Mouse (Mus musculus) thymus, postnatal 14 days (tissue): ENCODE measurements around the gene Slirp.
A peak's percentile ranks its signal among the peaks of the same experiment; 100 is the strongest.

ENCODE experiments used
- DNase-seq: peaks from one replicate; pipeline ENCODE4 v3.0.0; 2021

Slirp gene

DNA sequence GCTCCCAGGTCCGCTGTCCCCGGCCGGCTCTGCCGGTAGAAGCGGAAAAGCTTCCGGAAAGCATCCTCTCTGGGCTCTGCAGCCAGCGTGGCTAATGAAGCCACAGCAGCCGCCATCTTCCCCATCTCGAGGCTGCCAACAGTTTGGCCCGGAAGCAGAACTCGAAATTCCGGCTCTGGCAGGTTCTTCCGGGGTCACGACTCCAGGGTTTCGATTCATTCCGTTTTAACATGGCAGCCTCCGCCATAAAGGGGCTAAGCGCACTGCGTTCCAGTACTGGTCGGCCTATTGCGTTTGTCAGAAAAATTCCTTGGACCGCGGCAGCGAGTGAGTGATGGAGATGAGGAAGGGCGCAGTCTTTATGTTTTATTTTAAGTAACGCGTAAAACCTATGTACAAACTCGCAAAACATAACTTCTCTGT, at the start of gene Slirp, which contains the start of gene Alkbh1:
TSS of gene Slirp (plus strand) at position 197 of the 423 bp plus-strand sequence.
TSS of gene Alkbh1 (minus strand) at position 318 of the 423 bp plus-strand sequence.
- DNase-seq = peak; percentile 87

DNA sequence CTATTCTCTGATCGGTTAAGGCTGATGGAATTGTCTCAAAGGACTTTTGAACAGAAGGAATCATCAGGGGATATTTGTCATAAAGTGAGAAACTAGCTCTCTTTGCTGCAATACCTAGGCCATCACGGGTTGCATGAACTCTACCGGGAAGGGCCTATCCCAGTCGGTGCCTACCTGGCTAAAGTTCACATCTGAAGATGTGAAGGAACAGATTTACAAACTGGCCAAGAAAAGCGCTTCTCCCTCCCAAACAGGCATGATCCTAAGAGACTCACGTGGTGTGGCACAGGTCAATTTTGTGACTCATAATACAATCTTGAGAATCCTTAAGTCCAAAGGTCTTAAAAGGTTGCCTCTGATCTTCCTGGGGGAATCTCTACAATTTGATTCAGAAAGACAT, 49.4 kb upstream of the Slirp start:
- DNase-seq = no peak

GRCm38 (mm10) chr12:87397126-87397525, 46.6 kb upstream of the Slirp start:
- no peak for DNase-seq

DNA sequence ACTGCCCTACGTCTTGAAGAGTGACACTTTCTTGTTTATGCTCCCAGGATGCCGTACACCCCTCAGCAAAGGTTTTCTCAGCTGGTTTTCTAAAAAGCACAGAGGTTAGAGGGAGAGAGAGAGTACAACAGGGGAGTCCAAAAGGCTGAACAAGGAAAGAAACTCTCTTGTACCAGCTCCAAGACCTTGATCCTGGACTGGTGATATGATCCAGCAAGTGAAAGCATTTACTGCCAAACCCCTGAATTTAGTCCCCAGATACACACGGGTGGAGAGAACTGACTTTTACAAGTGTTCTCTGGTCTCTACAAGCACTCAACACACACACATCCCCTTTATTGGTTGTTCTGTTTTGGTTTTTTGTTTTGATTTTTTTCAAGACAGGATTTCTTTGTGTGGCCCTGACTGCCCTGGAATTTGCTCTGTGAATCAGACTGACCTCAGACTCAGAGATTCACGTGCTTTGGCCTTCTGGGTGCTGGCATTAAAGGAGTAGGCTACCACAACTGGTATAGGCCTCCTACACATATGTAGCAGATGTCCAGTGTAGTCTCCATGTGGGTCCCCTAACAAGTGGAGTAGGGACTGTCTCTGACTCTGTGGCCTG, 45.8 kb upstream of the Slirp start:
- no peak for DNase-seq

DNA sequence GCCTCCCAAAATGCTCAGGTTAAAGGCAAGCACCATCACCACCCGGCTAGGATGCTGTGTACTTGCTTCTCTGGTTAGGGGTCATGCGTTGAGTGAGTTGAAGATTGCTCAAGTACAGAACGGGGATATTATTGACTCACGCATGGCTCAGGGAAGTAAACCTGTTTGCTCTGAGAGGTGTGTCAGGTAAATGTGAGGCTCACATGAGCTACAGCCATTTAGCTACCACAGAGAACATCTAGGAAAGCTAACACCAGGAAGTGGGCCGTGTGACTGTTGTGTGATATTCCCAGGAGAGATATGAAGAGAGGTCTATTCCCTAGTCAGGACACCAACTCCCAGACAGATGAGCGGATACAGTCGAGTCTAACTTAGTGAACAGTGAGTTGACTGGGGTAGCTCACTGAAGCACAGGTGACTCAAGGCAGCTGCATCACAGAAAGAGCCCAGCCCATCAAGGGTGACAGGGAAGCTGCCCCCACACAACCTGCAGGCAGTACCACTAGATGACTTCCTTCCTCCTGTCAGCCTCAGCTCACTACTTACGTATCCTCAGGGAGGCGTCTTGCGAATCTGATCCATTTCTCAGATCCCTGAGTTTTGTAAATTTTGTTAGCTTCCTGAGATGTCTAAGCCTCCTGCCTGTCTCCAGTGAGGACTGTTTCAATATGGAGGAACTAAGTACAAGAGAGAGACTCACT, 44.4 kb upstream of the Slirp start:
- DNase-seq = no peak

DNA sequence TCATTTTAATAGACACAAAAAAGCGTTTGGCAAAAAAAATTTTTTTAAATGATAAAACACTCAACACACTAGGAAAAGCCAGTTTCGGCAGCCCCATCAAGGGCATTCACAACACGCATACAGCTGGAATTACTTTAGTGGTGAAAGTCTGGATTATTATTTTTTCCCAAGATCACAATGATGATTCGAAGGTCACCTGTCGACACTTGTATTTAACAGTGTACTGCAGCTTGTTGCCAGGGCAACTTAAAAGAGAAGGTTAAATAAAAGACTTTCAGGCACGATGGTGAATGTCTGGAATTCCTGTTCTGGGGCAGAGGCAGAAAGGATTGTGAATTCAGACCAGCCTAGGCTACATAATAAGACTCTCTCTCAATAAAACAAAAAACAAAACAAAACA, 41.8 kb upstream of the Slirp start:
- no peak for DNase-seq

- no peak for DNase-seq
These were observed 38.5 kb upstream of the Slirp start for GRCm38 (mm10) chr12:87405165-87405564.

- DNase-seq = no peak
These were observed 38.0 kb upstream of the Slirp start for GRCm38 (mm10) chr12:87405721-87406120.

DNA sequence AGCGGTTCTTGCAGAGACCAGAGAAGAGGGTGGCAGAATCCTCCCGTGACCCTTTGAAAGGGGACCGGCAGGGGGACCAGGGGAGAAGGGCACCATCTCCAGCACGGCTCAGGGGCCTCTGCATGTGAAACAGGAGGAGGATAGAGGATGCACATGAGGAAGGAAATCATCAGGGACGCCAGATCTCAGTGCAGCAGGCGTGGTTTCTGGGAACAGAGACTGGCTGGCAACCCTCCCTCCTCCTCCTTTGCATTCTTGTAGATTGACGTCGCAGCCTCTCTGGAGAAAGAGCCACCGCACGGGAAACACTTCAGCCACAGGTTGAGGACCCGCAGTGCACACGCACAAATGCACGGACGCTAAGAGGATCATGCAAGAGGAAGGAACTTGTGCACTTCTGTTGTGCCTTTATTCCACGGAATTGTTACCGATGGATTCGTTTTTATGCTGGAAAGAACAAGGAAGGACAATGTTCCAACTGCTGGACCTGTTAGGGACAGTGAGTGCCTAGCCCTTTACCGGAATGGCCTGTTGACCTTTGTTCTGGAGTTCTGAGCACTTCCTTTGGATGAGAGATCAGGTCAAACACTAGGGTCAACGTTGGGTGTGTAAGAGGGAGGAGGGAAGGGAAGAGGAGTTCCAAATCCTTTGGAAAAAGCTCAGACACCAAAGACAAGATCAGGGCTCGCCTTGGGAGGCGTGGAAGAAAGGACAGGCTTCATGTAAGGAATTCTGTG, 35.7 kb upstream of the Slirp start:
- no peak for DNase-seq

DNA sequence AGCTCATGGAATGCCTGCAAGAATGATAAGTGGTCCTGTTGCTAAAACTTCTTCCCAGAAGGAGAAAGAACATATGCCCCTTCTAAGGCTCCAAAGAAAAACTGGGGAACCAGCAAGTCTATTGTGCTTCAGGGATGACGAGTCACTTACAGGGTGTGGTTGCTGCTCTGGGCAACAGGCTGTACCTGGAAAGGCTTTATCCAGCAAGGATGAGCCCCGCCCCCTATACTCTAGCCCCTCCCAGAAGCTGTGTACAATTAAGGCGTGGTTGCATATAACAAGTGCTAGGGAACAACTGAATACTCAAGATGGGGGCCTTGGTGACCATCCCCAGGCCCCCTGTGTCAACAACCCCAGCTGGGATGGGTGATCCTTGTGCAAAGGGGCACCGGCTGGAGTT, 34.6 kb upstream of the Slirp start:
- no peak for DNase-seq

DNA sequence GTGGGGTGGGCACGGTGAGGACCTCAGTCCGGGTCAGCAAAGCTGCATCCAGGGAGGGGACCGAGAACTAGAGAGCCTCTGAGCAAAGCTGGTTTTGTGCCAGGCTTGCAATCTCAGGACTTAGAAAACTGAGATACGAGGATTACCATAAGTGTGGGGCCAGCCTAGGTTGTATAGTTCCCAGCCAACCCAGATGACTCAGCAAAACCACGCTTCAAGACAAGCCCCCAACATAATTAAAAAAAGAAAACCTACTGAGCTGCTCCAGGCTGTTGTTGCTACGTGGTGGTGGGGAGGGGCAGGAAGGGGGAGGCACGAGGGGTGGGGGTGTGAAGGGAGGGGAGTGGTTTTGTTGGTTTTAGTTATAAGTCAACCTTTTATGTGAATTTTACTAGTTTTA, 32.7 kb upstream of the Slirp start:
- DNase-seq = no peak

GRCm38 (mm10) chr12:87413179-87413790, 30.4 kb upstream of the Slirp start:
- DNase-seq = peak; percentile 65

GRCm38 (mm10) chr12:87415358-87415757, 28.3 kb upstream of the Slirp start:
- no peak for DNase-seq

DNA sequence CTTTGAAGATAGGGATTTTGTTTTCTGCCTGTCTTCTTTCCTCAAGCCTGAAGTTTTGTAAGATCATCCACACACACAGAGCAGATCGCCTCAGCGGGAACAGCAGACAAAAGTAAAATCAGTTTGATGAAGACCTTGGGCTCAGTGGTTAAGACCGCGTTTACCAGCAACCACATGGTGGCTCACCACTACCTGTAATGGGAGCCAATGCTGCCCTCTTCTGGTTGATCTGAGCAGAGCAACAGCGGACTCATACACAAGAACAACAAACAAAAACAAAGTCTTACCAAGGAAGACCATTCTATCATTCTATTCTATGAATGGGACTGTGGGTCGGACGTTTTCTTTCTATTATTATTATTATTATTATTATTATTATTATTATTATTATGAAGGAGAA, 27.0 kb upstream of the Slirp start:
- peak; percentile 72 for DNase-seq

DNA sequence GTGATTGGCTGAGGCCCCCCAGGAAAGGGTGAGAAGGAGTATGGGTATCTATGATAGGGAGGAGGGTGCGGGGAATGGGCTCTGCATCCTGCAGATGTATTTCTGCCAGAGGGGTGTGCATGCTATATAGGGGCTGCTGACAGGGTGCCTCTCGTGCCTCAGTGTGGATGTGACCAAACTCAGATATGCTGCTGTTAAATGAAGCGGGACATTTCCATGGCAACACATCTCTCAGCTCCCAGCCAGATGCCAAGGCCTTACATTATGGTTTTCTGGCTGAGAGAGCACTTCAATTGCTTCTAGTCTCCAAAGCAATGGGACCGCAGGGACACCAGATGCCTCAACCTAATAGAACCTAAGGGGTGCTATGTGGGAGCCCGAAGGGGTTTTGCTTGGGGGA, 24.8 kb upstream of the Slirp start:
- DNase-seq = no peak

DNA sequence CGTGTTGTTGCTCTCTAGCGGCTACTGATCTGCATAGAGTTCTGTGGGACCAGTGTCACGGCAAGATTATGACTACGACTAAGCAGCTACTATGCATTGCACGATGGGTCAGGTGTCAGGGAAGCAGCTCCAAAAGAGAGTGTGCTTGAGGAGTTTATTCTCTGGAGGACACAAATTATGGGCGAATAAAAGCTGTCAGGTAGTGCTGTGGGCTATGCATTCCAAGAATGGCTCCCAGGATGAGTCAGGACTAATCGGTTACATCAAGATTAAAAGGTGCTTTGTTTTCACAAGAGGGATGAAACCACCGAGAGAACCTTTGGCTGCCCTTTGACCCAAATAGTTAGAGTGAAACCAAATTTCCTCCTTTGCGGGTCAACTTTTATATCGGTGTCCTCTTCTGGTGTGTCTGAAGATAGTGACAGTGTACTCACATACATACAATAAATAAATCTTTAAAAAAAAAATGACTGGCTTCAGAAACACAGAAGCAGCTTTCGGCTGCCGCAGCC, 23.7 kb upstream of the Slirp start:
- no peak for DNase-seq

- DNase-seq = no peak
These were observed 21.8 kb upstream of the Slirp start for GRCm38 (mm10) chr12:87421708-87422507.

- no peak for DNase-seq
These were observed 20.0 kb upstream of the Slirp start for GRCm38 (mm10) chr12:87423700-87424099.

DNA sequence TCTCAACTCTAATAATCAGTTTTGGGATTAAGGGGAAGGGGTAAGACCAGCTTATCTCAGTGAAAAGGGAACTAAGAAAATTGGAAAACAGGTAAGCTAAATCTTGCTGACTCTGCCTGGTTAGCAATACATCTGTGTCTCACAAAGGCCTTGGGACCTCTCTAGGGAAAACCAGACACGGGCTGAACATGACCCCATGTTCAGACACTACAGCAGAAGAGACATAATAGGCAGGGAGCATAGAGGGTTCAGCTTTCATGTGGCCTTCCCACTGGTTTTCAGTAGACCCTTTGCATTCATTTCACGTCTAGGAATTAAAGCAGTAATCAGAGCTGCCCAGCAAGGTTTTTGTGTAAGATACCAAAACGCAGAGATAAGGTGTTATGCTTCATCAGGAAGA, 19.2 kb upstream of the Slirp start:
- no peak for DNase-seq

GRCm38 (mm10) chr12:87426354-87427031, 17.2 kb upstream of the Slirp start:
- DNase-seq = no peak

DNA sequence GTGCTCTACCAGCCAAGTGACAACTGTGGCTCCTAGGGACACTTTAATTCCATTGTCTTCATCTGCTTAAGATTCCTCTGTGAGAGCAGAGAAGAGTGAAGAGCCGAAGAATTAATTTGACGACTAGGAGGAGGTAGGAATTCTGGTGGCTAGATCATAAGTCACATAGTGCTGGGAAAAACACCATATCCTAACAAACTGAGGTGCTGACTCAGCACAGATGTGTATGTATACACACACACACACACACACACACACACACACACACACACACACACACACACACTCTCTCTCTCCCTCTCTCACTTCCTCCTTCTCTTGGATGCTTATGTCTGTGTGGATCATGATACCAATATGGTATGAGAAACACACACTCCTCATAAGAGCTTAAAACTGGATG, 15.4 kb upstream of the Slirp start:
- DNase-seq = no peak

- no peak for DNase-seq
These were observed 14.8 kb upstream of the Slirp start for GRCm38 (mm10) chr12:87428885-87429284.
